Mouse (Mus musculus): ENCODE measurements at regions not wholly inside any gene's neighbourhood (a gene's known extent, or its start where the extent isn't known, plus 50 kb on each side); places are given as distances from the start of the nearest gene placed in this dataset.

DNA sequence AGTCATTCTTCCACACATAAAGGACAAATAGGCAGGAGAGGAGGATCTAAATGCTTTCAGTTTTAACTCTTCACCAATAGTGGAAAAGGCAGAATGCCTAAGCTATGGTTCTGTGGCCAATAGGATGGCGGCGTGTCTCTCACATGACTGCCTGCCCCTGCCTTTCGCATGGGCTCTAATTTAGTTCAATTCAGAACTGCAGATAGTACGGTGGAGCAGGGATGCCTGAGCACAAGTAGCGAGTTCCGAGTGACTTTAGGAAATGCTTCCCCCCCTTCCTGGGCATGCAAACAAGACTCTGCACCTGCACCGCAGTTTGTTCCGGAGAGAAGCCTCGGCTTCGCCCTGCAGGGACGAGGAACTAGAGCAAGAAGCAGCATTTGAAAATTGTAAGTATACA is 277.1 kb downstream of the Ptprc start:
- peak; percentile 96 for ATAC-seq (replicated peaks; ENCODE audit: low FRiP score, low TSS enrichment, poor library complexity, severe bottlenecking)

DNA sequence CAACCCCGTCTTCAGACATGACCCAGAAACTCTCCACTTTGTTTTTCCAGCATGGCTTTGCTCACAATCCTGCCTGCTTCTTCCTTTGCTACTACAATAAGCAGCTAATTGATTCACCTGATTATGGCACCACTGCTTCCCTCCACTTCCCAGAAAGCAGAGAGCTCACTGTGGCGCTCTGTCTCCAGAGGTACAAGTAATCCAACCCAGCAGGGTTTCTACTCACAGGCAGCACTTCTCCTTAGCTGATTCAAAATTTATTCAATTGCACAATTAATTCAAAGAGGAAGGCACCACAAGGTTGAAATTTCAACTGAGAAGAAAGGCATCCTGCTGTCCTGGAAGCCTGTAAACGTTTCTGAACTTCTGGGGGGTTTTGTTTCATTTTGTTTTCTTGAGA is 293.9 kb downstream of the Ptprc start:
- ATAC-seq (replicated peaks; ENCODE audit: low FRiP score, low TSS enrichment, poor library complexity, severe bottlenecking) = no peak

DNA sequence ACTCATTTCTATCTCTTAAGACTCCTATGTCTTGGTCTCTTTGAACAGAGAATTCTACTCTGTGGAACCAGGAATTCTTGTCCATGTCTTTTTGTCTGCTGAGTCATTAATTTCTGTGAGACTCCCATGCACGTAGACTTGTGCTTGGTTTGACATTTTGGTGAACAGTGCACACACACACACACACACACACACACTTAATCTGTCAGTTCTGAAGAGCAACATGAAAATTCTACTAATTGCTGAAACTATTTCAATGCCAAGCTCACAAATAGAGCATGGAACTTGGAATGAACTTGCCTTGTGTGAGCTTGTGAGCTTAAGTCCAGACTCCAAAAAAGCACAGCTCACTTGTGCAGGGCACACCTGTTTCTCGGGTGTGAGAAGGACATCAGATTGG is 301.1 kb downstream of the Ptprc start:
- no peak for ATAC-seq (replicated peaks; ENCODE audit: low FRiP score, low TSS enrichment, poor library complexity, severe bottlenecking)

GRCm38 (mm10) chr1:137873628-137874027 is 301.9 kb downstream of the Ptprc start:
- ATAC-seq (replicated peaks; ENCODE audit: low FRiP score, low TSS enrichment, poor library complexity, severe bottlenecking) = no peak

DNA sequence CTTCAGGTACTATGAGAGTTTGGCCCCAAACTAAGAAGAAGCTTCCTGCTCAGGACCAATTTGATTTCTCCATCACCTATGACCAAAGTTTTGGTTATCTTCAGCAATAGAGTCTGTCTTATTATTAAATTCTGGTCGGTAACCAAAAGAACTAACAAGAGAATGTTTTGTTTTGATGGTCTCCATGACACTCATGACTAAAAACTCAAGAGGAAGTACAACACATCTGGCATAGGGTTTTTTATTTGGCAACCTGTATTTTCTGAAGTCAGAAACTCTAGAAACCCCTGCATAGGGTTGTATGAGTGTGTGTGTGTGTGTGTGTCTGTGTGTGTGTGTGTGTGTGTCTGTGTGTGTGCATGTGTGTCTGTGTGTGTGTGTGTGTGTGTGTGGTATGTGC is 310.5 kb downstream of the Ptprc start:
- no peak for ATAC-seq (replicated peaks; ENCODE audit: low FRiP score, low TSS enrichment, poor library complexity, severe bottlenecking)

DNA sequence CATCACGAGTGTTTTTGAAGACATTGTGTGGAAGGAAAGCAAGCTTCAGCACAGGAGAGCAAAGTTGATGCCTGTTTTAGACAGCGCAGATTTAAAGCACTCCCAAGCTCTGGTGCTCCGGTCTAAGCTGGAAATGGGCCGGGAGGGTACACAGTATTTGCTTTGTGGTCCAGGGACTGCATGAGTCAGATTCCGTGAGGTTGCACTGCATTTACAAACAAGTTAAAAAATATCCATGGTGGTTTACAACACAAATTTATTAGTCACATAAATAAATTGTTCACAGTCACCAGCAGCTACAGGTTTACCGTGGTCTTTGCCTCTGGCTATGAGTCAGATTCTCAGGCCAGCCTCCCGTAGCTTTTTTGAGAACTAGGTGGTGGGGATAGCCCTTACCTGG is 312.0 kb downstream of the Ptprc start:
- ATAC-seq (replicated peaks; ENCODE audit: low FRiP score, low TSS enrichment, poor library complexity, severe bottlenecking) = no peak

GRCm38 (mm10) chr1:137852262-137852661 is 323.2 kb downstream of the Ptprc start:
- no peak for ATAC-seq (replicated peaks; ENCODE audit: low FRiP score, low TSS enrichment, poor library complexity, severe bottlenecking)

DNA sequence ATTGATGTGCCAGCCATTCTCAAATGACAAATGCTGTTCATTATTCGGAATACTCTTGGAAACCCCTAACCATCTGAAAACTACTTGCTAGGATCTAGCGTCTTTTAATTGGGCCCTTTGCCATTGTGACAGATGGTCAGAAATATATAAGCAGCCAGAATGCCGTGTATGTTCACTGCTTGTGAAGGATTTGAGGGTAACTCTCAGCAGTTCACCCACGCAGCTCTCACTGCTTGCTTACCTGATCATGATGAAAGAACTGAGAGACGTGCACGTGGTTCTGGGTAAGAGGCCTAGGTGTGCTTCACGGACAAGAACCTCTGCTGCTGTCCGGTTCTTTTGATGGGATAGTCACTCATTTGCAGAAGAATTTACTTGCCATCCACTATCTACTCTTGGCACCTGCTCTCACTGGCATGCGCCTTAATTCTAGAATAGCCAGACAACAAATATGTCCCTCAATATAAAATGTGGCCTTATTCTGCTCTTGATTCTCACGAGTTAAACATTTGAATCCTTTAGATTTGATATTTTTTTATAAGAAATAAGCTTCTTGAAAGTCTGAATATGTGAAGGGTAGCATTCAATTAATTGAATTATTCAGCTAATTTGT is 328.1 kb downstream of the Ptprc start:
- ATAC-seq (replicated peaks; ENCODE audit: low FRiP score, low TSS enrichment, poor library complexity, severe bottlenecking) = no peak

DNA sequence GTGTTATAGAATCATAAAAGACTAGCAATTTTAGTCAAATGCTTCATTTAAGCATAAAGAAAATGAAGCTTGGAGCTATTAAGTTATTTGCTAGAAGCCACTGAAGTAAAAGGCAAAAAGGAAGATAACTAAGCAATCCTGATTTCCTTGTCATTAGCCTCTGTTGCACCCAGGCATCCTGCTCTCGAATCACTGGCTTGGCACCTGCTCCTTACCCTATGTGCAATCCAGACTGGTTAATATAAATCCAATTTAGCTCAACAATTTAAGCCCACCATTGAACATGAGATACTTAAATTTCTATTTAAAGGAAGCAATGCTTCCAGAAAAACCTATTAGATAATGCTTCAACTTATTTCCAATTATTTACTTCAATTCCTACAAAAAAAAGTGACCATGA is 328.7 kb downstream of the Ptprc start:
- ATAC-seq (replicated peaks; ENCODE audit: low FRiP score, low TSS enrichment, poor library complexity, severe bottlenecking) = no peak

GRCm38 (mm10) chr1:137840531-137840930 is 335.0 kb downstream of the Ptprc start:
- ATAC-seq (replicated peaks; ENCODE audit: low FRiP score, low TSS enrichment, poor library complexity, severe bottlenecking) = no peak

DNA sequence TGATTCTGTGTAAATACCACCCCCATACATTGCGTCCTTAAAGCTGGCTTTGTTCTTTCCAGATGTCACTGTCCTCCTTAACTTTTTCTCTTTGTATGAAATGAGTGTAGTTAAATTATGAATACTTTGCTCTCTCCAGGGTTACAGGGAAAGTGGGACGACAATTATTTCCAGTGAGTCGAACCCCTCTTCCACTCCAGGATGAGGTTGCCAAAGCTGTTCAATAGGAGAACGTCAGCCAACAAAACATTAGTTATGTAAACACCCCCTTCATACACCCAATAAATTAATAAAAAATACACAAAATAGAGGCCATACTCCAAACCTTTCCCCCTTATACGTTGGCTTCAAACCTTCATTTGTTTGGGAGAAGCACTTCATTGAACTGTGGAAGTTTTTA is 335.8 kb downstream of the Ptprc start:
- no peak for ATAC-seq (replicated peaks; ENCODE audit: low FRiP score, low TSS enrichment, poor library complexity, severe bottlenecking)

GRCm38 (mm10) chr1:137839263-137839662 is 336.2 kb downstream of the Ptprc start:
- no peak for ATAC-seq (replicated peaks; ENCODE audit: low FRiP score, low TSS enrichment, poor library complexity, severe bottlenecking)

DNA sequence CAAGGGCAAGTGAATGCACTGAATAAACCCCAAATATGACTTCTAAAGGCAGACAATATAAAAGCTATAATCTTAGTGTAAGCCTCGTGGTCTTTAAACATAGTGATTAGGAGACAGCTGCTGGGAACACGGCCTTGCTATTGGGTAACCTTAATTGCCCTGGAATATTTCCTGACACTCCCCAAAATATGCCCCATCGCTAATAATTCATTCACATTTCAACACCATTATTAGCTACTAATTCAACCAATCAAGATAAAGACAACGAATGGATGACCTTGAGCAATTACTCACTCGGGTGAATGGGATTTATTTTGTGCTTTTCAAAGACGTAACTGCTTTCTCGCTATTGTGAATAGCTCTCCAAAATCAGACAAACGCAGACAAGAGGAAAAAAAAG is 337.2 kb downstream of the Ptprc start:
- ATAC-seq (replicated peaks; ENCODE audit: low FRiP score, low TSS enrichment, poor library complexity, severe bottlenecking) = no peak

GRCm38 (mm10) chr1:137833535-137833934 is 342.0 kb downstream of the Ptprc start:
- no peak for ATAC-seq (replicated peaks; ENCODE audit: low FRiP score, low TSS enrichment, poor library complexity, severe bottlenecking)

GRCm38 (mm10) chr1:137831284-137831683 is 344.2 kb downstream of the Ptprc start:
- no peak for ATAC-seq (replicated peaks; ENCODE audit: low FRiP score, low TSS enrichment, poor library complexity, severe bottlenecking)

DNA sequence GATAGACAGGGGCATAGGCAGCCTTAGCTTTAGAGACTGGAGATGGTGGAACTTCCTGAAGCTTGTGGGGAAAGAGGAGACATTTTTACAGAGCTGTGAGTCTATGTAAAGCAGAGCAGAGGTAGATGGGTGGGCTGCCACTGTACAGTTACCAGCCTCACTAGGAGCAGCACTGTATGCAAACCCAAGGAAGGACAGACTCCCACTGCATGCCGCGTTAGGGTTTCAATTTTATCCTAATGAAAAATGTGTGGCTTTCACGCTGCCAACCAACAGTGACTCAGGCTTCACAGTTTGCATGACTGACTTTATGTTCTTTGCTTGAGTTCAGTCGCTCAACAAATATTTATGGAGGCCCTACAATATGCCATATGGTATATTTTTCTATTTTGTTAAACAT is 348.1 kb downstream of the Ptprc start:
- no peak for ATAC-seq (replicated peaks; ENCODE audit: low FRiP score, low TSS enrichment, poor library complexity, severe bottlenecking)

GRCm38 (mm10) chr1:137815401-137815888 is 360.1 kb downstream of the Ptprc start:
- ATAC-seq (replicated peaks; ENCODE audit: low FRiP score, low TSS enrichment, poor library complexity, severe bottlenecking) = no peak

DNA sequence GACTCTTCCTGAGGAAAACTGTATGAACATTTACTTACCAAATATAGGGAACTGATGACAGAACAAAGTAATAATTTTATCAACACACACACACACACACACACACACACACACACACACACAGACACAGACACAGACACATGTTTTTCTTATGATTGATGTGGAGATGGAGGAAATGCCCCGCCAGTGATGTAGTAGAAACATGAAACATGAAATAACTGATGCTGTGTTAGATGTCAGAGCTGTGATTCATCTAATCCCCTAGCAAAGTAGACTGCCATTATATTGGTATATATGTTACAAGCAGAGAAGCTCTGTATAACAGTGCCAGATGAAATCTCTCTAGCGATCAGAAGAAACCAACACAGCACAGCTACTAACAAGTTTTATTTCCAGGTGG is 361.0 kb downstream of the Ptprc start:
- no peak for ATAC-seq (replicated peaks; ENCODE audit: low FRiP score, low TSS enrichment, poor library complexity, severe bottlenecking)

GRCm38 (mm10) chr1:137813716-137814115 is 361.8 kb downstream of the Ptprc start:
- ATAC-seq (replicated peaks; ENCODE audit: low FRiP score, low TSS enrichment, poor library complexity, severe bottlenecking) = no peak

- no peak for ATAC-seq (replicated peaks; ENCODE audit: low FRiP score, low TSS enrichment, poor library complexity, severe bottlenecking)
These were observed 363.5 kb downstream of the Ptprc start for GRCm38 (mm10) chr1:137811981-137812380.

GRCm38 (mm10) chr1:137806742-137807141 is 368.8 kb downstream of the Ptprc start:
- ATAC-seq (replicated peaks; ENCODE audit: low FRiP score, low TSS enrichment, poor library complexity, severe bottlenecking) = peak; percentile 86

GRCm38 (mm10) chr1:137806252-137806651 is 369.3 kb downstream of the Ptprc start:
- peak; percentile 46 for ATAC-seq (replicated peaks; ENCODE audit: low FRiP score, low TSS enrichment, poor library complexity, severe bottlenecking)

All from megakaryocyte-erythroid progenitor cell, adult 5-6 weeks (primary cell).